Mouse (Mus musculus): ENCODE data around the gene Tex52.

DNA sequence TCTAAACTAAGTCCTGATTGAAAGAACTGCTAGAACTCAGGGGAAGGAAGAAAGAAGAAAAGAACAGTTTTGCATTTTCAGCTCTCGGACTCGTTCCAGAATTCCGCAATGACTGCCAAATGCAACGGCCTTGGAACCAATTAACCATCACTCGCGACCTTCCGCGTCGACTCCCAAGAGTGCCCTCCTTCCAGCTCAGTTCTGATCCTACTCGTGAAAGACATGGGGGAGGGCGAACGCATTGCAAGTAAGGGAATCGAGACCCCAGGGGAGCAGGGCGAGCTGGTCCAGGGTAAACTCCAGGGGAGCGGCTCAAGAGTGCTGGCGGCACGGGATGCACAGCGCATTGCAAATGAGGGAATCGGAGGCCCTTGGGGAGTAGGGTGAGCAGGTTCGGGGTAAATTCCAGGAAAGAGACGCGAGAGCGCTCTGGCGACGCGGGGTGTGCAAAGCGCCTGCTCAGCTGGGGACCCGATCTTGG, 20.0 kb upstream of the Tex52 start:
- no peak for TF ChIP-seq MYOD1 (IDR thresholded peaks at IDR 0.05; ENCODE audit: control insufficient read depth, insufficient read length, low read depth)
- no peak for TF ChIP-seq CTCF (IDR thresholded peaks at IDR 0.05; ENCODE audit: control insufficient read depth, insufficient read depth, insufficient read length)
- TF ChIP-seq USF1 (IDR thresholded peaks at IDR 0.05; ENCODE audit: low read depth), result no peak
- no peak for TF ChIP-seq MAX (IDR thresholded peaks at IDR 0.05)
- no peak for TF ChIP-seq CEBPB (IDR thresholded peaks at IDR 0.05; ENCODE audit: low read depth)
- no peak for TF ChIP-seq FOSL1 (IDR thresholded peaks at IDR 0.05; ENCODE audit: insufficient read depth, low read length, poor library complexity, severe bottlenecking)
- no peak for TF ChIP-seq MYOG (IDR thresholded peaks at IDR 0.05; ENCODE audit: control insufficient read depth, extremely low read depth, insufficient read length)
